Mouse (Mus musculus): ENCODE results near the gene AL732309.1.

The AL732309.1 gene

DNA sequence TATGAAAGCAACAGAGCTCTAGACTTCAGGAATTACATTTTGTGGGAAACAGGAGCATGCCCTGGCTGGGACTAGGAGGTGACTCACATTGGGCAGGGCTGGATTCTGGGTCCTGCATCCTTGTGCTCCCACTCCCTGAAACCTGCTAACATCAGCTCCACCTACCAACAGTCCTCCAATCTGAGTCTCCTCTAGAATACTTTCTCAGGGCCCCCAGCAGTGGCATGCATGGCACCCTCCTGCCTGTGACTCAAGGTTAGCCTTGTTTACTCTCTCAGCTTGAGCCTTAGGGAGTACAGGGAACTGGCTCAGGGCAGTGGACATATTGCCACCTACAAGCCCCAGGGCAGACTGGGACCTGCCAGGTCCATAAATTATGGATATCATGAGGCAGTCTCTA lies 8.6 kb downstream of the AL732309.1 start:
- no peak for DNase-seq

DNA sequence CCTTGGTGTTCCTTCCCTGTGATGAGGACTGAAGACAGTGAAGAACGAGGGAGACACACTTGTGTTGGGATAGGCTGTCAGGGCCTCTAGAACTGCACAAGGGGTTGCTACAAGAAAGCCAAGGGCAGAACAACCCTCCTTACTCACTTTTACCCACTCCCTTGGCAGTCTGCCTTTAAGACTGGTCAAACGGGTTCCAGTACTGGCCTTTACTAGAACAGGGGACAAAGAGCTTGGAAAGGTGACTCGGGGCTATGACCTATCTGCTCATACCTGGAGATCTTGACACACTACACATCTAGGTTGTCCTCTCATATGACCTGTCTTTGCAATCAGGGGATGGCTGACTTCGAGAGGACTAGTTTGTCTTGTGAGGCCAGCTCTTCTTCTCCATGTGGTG lies 9.1 kb downstream of the AL732309.1 start:
- DNase-seq = no peak

DNA sequence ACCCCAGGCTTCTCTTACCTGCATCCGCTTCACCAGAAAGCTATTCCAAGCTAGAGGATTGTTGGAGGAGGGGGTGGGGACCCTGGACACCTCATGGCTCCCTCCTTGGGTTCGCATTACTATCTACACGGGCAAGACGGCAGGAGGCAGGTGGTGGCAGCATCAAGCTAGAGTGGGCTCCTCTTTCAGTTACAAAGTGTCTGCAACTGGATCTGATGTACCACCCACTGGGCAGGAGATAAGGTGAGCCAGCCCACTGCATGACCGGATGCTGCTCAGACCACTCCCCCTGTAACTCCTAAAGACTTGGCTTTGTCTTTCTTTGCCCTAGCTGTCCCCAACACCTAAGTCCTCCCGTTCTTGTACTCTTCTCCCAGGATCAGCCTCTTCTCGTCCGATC lies 10.0 kb downstream of the AL732309.1 start, which contains the start of gene Rnf224:
Rnf224 (minus strand) TSS at position 174 of the 400 bp plus-strand sequence.
- DNase-seq = no peak

DNA sequence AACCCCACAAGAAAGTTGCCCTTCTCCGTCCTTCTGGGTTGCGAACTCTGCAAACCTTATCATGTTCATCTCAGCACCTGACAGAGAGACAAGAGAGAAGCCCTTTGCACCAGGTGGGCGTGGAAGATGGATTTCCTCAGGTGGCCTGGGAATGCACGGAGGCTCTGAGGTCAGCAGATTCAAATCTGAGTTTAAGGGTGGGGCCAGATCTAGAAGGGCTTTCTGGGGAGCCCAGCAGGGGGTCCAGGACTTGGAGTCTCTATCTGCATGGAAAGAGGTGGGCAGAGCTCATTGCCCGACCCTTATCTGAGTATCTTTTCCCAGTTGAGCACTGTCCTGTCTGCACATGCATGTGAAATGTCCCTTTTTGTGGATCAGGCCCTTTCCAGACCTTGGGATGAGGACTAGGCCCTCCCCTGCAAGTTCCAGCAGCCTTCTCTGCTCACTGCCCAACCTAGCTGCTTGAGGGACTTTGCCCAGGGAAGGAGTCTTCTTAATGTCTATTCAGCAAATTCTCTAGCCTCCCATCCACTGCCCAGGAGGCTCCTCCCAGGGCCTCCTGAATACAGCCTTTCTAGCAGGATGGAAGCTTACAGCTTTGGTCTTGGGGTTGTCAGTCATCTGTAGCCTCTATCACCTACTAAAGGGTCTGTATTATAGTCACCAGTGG lies 12.0 kb downstream of the AL732309.1 start:
- no peak for DNase-seq

DNA sequence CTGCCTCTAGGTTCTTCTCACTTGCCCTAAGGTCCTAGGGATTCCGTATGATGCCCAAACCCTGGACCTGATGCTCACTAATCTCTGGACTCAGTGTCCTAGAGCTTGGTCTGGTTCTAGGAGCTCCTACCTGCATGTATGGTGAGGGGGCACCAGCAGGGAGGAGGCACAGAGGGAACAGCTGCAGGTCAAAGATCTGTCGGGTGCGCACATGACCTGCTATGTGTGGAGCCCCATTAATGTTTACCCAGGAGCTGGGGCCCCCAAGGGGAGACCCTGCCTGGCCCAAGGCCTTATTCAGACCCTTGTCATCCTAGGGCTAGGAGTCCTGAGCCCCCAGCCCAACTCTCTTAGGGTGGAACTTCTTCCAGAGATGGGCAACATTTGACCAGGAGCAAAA lies 12.6 kb downstream of the AL732309.1 start, which contains the start of gene Slc34a3:
Slc34a3 (minus strand) TSS at position 315 of the 400 bp plus-strand sequence.
- no peak for DNase-seq

DNA sequence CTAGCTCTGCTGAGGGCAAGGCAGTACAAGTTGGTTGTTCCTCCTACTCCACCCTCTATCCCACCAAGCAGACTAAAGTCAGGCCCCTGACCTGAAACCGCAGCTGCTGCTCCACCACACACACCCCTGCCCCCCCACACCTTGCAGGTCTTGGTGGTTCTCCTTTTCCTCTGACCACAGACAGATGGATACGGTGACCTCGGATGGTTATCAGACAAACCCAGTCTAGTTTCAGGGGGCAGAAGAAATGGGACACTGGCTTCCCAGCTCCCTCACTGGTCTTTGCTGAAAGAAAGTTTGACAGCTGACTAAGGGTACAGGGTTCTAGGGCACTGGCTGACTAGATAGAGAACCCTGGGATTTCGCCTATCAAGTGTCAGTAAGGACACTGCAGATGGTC lies 13.2 kb downstream of the AL732309.1 start:
- DNase-seq = no peak

DNA sequence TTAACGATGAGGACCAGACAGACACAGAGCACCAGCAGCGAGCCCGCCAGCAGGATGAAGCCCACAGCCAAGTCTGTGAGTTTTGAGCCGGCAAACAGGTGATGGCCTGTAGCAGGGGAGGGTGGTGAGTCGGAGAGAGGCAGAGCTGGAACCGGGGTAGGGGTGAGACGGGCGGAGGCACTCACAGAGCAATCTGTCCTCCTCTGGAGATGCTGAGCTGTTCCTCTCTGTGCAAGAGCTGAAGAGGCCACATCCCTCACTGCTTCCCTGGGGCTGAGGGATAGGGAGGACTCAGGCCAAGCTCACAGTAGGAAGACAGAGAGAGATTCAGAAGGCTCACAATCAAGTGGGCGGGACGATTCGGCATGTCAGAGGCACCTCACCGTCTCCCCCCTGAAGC lies 15.6 kb downstream of the AL732309.1 start:
- no peak for DNase-seq

DNA sequence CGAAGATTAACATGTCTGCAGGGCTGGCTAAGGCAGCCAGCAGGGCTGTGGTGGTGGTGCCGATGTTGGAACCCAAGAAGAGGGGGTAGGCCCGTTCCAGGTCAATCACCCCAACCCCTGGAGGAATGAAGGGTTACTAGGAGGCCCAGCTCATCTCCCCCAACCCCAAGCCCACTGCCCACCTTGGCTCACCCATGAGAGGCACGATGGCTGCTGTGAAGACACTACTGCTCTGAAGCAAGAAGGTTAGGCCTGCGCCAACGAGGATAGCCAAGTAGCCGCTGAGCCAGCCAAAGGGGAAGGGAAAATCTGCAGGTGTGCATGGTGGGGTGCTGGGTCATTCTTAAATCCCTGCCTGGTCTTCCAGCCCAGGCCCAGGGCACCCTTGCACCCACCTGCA lies 16.1 kb downstream of the AL732309.1 start:
- no peak for DNase-seq

DNA sequence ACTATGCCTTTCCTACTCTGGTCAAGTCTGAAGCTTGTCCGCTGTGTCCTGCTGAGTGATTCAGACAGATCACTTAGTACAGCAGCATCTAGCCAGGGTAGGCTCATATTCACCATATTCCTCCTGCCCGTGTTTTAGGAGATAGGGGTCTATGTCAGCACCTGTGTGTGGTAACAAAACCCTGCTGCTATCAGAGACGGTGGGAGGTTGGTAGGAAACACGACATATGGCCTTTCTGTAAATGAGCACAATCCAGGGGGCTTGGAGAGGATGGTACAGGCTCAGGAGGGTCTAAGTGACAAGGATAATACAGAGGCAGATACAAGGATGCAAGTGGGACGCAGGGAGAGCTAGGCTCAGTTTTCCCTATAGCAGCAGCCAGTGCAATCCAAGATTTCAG lies 17.1 kb downstream of the AL732309.1 start:
- DNase-seq = no peak

DNA sequence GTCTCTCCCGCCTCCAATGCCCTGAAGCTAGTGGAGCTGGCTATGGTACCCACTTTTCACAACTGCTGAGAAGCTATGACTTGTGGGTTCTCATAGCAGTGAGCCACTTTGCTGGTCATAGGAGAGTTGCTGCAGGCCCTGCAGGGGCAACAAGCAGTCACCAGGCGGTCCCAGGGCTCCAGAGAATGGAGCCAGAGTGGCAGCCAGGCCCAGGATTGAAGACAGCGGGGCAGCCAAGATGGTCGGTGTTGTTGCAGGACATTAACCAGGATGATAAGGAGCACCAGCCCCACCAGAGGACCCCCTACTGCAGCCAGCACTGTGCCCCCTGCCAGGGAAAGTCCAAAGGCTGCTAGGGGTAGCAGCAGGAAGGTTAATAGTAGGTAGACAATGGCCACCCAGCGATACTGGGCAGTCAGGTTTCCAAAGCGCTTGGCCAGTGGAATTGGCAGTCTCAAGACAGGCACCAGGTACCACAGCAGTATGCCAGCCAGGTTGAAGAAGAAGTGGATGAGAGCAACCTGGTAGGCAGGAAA lies 17.6 kb downstream of the AL732309.1 start:
- DNase-seq = no peak

DNA sequence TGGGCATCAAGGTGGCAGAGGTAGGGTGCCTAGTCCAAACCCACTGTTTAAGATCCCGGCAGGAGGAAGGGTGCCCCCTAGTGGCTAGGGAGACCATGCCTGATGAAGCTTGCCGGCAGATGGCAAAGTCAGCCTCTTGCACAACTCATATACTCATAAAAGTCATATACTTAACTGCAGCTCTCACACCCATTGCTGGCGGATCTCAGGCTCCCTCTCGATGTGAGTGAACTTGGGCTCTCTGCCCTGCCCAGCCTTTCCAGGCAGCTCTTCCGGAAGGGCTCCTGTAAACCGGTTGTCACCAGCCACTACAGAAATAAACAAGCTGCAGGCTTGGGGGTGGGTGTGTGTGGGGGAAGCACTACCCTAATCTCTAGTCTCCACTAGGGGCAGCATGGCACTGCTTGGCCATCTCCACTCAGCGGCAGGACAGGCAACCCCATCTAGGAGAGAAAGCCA lies 18.2 kb downstream of the AL732309.1 start:
- peak; percentile 93 for DNase-seq

DNA sequence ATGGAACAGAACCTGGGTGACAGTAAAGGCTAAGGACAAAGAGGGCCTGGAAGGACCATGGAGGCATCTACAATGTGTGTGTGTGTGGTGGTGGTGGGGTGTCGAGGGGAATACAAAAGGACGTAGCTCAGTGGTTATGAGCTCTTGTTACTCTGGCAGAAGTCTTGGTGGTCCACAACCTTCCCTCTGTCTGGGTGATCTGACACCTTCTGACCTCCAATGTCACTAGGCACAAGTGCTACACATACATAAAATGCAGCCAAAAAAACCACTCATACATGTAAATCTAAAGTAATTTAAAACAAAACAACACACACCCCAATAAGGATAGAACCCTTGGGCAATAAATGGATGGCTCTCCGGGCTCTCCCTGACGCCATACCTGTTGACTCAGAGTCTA lies 19.3 kb downstream of the AL732309.1 start:
- peak; percentile 51 for DNase-seq

DNA sequence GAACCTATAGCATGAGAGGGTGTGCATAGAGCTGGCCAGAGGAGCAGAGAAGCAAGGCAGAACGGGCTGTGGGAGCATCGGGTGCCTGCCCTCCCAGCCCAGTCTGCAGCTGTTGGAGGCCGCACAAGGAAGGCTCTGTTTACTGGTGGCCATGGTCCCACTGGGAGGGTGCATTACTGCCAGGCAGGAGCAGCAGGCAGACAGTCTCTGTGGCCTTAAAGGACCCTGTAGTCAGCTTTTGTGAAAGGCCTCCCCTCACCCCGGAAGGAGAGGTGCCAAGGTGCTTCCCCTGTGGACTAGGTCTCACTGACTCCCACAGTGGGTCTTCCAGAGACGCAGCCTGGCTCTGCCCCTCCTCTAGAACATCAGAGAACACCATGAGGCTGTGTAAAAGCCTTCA lies 19.8 kb downstream of the AL732309.1 start:
- no peak for DNase-seq

DNA sequence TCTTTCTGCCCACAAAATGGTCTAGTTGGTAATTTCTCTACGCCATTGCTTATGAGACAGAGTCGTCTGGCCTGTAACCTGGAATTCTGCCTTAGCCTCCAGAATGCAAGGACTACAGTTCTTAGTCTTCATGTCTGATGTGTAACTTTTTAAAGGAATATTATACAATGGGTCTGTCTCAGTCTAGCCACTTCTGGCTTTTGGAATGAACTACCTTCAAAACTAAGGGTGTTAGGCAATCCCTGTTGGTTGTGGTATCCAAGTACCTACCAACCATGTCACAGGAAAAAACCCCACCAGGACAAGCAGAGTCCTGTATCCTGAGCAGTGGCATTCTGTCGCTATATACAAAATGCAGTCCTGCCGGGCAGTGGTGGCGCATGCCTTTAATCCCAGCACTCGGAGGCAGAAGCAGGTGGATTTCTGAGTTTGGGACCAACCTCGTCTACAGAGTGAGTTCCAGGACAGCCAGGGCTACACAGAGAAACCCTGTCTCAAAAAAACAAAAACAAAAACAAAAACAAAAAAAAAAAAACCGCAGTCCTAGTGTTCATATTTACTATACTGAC lies 20.8 kb downstream of the AL732309.1 start:
- DNase-seq = peak; percentile 55

DNA sequence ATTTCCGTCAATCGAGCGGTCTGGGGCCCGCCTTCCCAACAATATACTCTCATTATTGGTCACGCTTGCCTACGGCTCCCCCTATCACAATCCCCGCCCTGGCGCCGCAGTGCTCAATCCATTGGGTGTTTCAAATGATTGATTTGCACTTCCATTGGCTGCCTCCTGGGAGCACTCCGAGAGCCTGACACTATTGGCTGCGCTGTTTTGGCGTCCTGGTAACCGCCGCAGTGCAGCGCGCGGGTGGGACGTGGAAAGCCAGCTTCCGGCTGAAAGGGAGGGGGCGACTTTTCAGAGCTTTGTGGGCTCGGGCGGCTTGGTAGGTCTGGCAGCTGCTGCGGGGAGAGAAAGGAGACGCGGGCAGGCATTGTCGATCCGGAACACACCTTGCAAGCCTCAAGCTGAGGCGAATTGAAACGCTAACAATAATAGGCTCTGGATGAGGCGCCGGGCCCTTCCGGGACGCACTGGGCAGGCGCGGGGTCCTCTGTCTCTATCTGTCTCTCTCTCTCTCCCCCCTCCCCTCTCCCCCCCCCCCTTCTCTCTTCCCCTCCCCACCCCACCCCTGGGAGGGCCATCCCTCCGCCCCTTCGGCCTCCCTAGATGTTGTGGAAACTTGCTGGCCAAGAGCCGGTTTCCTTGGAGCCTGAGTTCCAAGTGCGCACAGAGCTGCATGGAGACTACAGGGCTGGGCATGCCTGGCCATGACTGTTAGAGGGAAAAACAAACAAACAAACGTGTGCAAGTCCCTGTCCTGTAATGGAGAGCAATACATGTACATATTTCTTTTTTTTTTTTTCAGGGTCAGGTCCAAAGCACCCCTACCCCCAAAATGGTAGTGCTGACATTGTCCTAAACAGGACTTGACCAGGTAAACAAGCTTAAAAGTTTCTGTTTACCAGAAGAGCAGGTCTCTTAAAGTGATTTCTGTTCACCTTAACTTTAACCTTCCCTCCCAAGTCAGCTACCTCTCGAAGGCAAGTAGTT lies 21.6 kb downstream of the AL732309.1 start:
- peak; percentile 100 for DNase-seq

DNA sequence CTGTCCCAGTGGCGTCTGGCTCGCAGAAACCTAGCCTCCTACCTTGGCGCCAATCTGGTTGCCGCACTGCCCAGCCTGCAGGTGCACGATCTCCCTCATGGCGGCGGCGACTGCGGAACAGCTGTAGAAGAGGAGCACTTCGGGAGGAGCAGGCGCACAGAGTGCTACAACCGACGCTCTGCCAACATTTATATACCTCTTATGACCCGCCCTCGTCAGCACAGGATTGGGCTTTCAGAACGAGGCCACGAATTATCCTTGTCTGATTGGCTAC lies 22.2 kb downstream of the AL732309.1 start, which contains the start of gene Tubb4b:
Tubb4b (minus strand) TSS at position 211 of the 274 bp plus-strand sequence.
- DNase-seq = no peak

DNA sequence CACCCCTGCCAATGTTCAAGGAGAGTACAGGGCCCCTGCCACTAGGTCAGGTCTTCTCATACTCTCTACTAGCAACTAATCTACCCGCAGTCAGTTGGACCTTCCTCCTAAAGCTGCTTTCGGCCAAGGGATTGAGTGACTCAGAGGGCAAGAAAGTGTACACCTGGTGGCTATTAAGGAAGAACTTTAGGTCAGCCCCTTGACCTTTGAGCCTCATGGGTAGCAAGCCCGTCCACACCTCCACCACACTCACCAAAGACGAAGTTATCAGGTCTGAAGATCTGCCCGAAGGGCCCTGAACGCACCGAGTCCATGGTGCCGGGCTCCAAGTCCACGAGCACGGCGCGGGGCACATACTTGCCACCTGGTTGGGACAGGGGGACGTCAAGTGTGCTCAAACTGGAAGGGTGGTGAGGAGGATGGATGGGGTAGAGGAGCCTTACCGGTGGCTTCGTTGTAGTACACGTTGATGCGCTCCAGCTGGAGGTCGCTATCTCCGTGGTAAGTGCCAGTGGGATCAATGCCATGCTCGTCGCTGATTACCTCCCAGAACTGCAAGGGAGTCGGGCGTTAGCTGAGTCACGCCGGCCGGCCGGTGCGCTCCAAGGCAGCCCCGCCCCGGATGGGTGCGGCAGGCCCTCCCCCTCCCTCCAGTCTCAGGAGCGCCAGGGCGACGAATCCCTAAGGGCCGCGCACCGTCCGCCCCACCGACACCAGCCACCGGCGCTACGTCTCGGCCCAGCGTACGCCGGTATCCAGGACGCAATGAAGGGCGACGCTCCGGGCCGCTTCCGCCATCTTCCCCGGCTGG lies 22.8 kb downstream of the AL732309.1 start:
- peak; percentile 79 for DNase-seq

DNA sequence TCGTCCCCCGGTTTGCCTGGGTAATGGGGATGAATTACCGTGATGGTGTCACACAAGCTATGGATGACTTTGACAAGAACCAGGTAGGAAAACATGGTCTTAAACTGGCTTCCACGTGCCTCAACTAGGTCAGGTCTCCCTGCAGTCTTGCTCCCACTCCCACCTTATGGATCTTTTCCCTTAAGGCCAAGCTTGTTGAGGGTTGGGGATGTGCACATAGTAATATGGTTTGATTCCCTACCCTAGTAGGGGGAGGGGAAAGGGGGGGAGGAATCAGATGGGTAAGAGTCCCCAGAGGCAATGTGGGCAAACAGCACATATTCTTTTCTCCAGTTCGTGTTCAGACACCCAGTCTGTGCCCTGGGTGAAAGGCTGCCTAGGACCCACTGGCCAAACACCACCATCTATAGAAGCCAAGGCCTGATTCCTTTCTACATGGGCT lies 25.3 kb downstream of the AL732309.1 start:
- DNase-seq = no peak

DNA sequence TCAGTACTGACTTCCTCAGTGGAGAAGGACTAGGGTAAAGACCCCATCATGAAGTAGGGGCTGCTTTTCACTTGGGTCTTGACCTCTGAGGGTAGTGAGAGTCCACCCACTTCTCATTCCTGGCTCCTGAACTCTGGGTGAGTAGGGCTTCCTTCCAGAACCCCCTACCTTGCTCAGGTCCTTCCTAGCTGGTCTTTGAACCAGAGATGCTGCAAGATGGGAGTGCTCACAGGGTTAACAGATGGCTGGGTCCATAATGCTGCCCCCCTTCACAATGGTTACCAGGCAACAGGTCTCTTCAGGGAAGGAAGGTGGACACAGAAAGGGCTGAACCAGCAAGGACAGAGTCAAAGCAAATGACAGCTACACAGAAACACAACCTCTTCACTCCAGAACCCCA lies 28.2 kb downstream of the AL732309.1 start, which contains the start of gene Fam166a:
Fam166a (plus strand) TSS at position 301 of the 400 bp plus-strand sequence.
- DNase-seq = no peak

DNA sequence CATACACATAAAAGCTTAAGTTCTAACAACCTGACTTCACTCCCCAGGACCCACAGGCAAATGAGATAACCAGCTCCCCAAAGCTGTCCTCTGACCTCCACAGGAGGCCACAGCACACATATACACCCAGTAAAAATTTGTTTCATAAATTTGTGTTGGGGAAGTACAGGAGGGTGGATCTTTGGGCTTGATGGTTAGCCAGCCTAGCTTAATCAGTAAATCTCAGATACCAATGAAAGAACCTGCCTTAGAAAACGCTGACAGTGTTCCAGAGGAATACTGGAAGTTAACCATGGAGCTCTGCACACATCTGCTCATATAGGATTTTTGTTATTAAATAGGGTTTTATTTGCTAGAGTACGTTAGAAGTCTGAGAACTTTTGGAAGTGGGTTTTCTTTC lies 29.0 kb downstream of the AL732309.1 start:
- DNase-seq = no peak

DNA sequence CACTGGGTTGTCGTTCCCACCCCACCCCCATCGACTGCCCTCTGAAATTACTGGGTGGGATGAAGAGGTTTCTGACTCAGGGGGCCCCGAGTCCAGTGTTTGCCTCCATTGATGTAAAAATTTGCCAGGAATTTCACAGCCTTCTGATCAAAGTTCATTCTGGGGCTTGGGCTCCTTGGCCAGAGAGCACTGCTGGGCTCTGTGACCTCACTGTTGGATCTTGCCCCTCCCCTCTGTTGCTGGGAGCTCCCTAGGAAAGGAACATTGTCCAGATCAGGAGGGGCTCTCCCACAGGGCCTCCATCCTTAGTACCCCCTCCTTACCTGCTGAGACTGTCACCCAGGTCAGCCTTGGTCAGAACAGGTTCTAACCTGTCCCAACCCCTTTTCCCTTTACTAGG lies 32.2 kb downstream of the AL732309.1 start, which contains the start of gene Stpg3:
Stpg3 (minus strand) TSS at position 194 of the 400 bp plus-strand sequence.
- no peak for DNase-seq

DNA sequence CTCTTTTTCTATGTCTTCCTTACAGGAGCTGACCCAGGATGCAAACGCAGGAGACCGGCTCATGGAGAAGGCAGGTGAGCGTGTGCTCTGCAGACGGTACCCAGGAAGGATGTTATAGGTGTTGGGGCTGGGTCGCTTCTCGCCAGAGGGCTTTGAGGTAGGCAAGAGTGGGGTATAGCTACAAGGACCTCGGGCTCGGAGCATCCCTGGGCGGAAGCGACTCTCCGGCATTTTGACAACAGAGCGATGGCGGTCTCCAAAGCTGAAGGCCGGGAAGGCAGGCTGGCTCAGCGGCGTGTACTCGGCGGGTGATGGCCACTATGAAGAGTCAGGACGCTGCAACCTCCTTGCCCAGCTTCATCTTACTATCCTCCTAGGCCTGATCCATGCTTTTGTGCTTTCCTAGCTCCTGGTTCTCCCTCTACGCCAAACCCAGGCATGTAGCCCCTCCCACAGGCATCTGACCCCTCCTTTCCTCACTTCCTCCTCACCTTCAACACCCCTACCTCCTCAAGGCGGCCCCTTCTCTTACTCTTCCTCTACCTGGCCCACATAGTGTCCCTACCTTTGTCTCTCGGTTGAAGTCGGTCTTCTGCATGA lies 33.3 kb downstream of the AL732309.1 start:
- no peak for DNase-seq
